Mouse (Mus musculus): Measurements from ENCODE around the gene Adam19. TPM values are rescaled to one million over a fixed set of nuclear protein-coding genes. Genes with fewer than 3 reads are reported as not detected.

The Adam19 gene
- polyA plus RNA-seq, 1 experiment from 2014 or later, result 4.0 TPM

GRCm38 (mm10) chr11:46145163-46145875 is 89.5 kb downstream of the Adam19 start:
- Histone ChIP-seq H3K27me3 (replicated peaks; ENCODE audit: control insufficient read depth, insufficient read depth, low read length) (no peaks in the 10 kb centered on the region), H3K4me2 (replicated peaks; ENCODE audit: low read depth) (no peak overlapping the region), H3K9me3 (ENCODE audit: control insufficient read depth) (no peaks in the 10 kb centered on the region), H3K27ac (ENCODE audit: low read depth, low read length) (no peak overlapping the region), H3K4me1 (replicated peaks; ENCODE audit: control insufficient read depth, insufficient read depth, low read length) (no peaks in the 10 kb centered on the region), H3K4me3 (ENCODE audit: low read depth, low read length) (no peak overlapping the region), H3K36me3 (ENCODE audit: control insufficient read depth, insufficient read depth) (peaks cover 7% of the 10 kb centered on the region; the same call in 1 of the 2 replicates), H3K9ac (ENCODE audit: low read depth, low read length) (no peak overlapping the region)
- no peak for ATAC-seq
- no peak for TF ChIP-seq CTCF (IDR thresholded peaks at IDR 0.05; ENCODE audit: low read depth)
- WGBS, result 91% methylated on average over 11 of the region's 11 CpGs

GRCm38 (mm10) chr11:46146619-46147018 is 90.8 kb downstream of the Adam19 start:
- Histone ChIP-seq H3K4me1 (replicated peaks; ENCODE audit: control insufficient read depth, insufficient read depth, low read length) (no peaks in the 10 kb centered on the region), H3K4me2 (replicated peaks; ENCODE audit: low read depth) (no peak overlapping the region), H3K27ac (ENCODE audit: low read depth, low read length) (no peak overlapping the region), H3K9me3 (ENCODE audit: control insufficient read depth) (no peaks in the 10 kb centered on the region), H3K27me3 (replicated peaks; ENCODE audit: control insufficient read depth, insufficient read depth, low read length) (no peaks in the 10 kb centered on the region), H3K9ac (ENCODE audit: low read depth, low read length) (no peak overlapping the region), H3K36me3 (ENCODE audit: control insufficient read depth, insufficient read depth) (no peaks in the 10 kb centered on the region; the same call in 1 of the 2 replicates), H3K4me3 (ENCODE audit: low read depth, low read length) (no peak overlapping the region)
- TF ChIP-seq CTCF (IDR thresholded peaks at IDR 0.05; ENCODE audit: low read depth), result no peak
- no peak for ATAC-seq
- 88% methylated on average over 5 of the region's 5 CpGs for WGBS

GRCm38 (mm10) chr11:46156945-46157344 is 101.2 kb downstream of the Adam19 start:
- Histone ChIP-seq H3K4me2 (replicated peaks; ENCODE audit: low read depth) (no peak overlapping the region), H3K4me3 (ENCODE audit: low read depth, low read length) (no peak overlapping the region), H3K9me3 (ENCODE audit: control insufficient read depth) (no peaks in the 10 kb centered on the region), H3K9ac (ENCODE audit: low read depth, low read length) (no peak overlapping the region), H3K4me1 (replicated peaks; ENCODE audit: control insufficient read depth, insufficient read depth, low read length) (no peaks in the 10 kb centered on the region), H3K27me3 (replicated peaks; ENCODE audit: control insufficient read depth, insufficient read depth, low read length) (no peaks in the 10 kb centered on the region), H3K36me3 (ENCODE audit: control insufficient read depth, insufficient read depth) (no peaks in the 10 kb centered on the region), H3K27ac (ENCODE audit: low read depth, low read length) (no peak overlapping the region)
- no peak for ATAC-seq
- no peak for TF ChIP-seq CTCF (IDR thresholded peaks at IDR 0.05; ENCODE audit: low read depth)
- 89% methylated on average over 8 of the region's 8 CpGs for WGBS

GRCm38 (mm10) chr11:46157462-46157861 is 101.7 kb downstream of the Adam19 start:
- no peak overlapping the region for H3K4me3 ChIP-seq (ENCODE audit: low read depth, low read length)
- no peak overlapping the region for H3K27ac ChIP-seq (ENCODE audit: low read depth, low read length)
- no peak overlapping the region for H3K4me2 ChIP-seq (replicated peaks; ENCODE audit: low read depth)
- no peak for ATAC-seq
- no peaks in the 10 kb centered on the region for H3K9me3 ChIP-seq (ENCODE audit: control insufficient read depth)
- H3K36me3 ChIP-seq (ENCODE audit: control insufficient read depth, insufficient read depth), result no peaks in the 10 kb centered on the region
- peak; percentile 43 for TF ChIP-seq CTCF (IDR thresholded peaks at IDR 0.05; ENCODE audit: low read depth)
- no peaks in the 10 kb centered on the region for H3K27me3 ChIP-seq (replicated peaks; ENCODE audit: control insufficient read depth, insufficient read depth, low read length)
- H3K9ac ChIP-seq (ENCODE audit: low read depth, low read length), result no peak overlapping the region
- no peaks in the 10 kb centered on the region for H3K4me1 ChIP-seq (replicated peaks; ENCODE audit: control insufficient read depth, insufficient read depth, low read length)

GRCm38 (mm10) chr11:46165866-46166585 is 110.2 kb downstream of the Adam19 start, which contains the start of gene Nipal4:
Gene Nipal4, minus strand, starts transcription at chr11:46166508.
- H3K9me3 ChIP-seq (ENCODE audit: control insufficient read depth), result no peaks in the 10 kb centered on the region
- H3K27ac ChIP-seq (ENCODE audit: low read depth, low read length), result no peak within 1 kb of the TSS
- H3K4me1 ChIP-seq (replicated peaks; ENCODE audit: control insufficient read depth, insufficient read depth, low read length), result no peaks in the 10 kb centered on the region
- 2% methylated on average over 40 of the region's 40 CpGs for WGBS
- no peaks in the 10 kb centered on the region for H3K27me3 ChIP-seq (replicated peaks; ENCODE audit: control insufficient read depth, insufficient read depth, low read length)
- H3K9ac ChIP-seq (ENCODE audit: low read depth, low read length), result peak within 1 kb of the TSS; percentile 54
- peak within 1 kb of the TSS; percentile 52 for H3K4me3 ChIP-seq (ENCODE audit: low read depth, low read length)
- peak within 1 kb of the TSS; percentile 93 for H3K4me2 ChIP-seq (replicated peaks; ENCODE audit: low read depth)
- H3K36me3 ChIP-seq (ENCODE audit: control insufficient read depth, insufficient read depth), result no peaks in the 10 kb centered on the region
- ATAC-seq, result peak; percentile 60
- TF ChIP-seq CTCF (IDR thresholded peaks at IDR 0.05; ENCODE audit: low read depth), result no peak

- Histone ChIP-seq H3K9me3 (ENCODE audit: control insufficient read depth) (no peaks in the 10 kb centered on the region), H3K9ac (ENCODE audit: low read depth, low read length) (no peak overlapping the region), H3K27me3 (replicated peaks; ENCODE audit: control insufficient read depth, insufficient read depth, low read length) (no peaks in the 10 kb centered on the region), H3K4me1 (replicated peaks; ENCODE audit: control insufficient read depth, insufficient read depth, low read length) (no peaks in the 10 kb centered on the region), H3K36me3 (ENCODE audit: control insufficient read depth, insufficient read depth) (no peaks in the 10 kb centered on the region), H3K27ac (ENCODE audit: low read depth, low read length) (no peak overlapping the region), H3K4me3 (ENCODE audit: low read depth, low read length) (no peak overlapping the region), H3K4me2 (replicated peaks; ENCODE audit: low read depth) (no peak overlapping the region)
- TF ChIP-seq CTCF (IDR thresholded peaks at IDR 0.05; ENCODE audit: low read depth), result no peak
- ATAC-seq, result no peak
- 85% methylated on average over 7 of the region's 7 CpGs for WGBS
Measured at GRCm38 (mm10) chr11:46168506-46168905, 112.7 kb downstream of the Adam19 start.
